Comparison of ENCODE assay signal across 13 mouse cellular contexts in the genomic region with DNA sequence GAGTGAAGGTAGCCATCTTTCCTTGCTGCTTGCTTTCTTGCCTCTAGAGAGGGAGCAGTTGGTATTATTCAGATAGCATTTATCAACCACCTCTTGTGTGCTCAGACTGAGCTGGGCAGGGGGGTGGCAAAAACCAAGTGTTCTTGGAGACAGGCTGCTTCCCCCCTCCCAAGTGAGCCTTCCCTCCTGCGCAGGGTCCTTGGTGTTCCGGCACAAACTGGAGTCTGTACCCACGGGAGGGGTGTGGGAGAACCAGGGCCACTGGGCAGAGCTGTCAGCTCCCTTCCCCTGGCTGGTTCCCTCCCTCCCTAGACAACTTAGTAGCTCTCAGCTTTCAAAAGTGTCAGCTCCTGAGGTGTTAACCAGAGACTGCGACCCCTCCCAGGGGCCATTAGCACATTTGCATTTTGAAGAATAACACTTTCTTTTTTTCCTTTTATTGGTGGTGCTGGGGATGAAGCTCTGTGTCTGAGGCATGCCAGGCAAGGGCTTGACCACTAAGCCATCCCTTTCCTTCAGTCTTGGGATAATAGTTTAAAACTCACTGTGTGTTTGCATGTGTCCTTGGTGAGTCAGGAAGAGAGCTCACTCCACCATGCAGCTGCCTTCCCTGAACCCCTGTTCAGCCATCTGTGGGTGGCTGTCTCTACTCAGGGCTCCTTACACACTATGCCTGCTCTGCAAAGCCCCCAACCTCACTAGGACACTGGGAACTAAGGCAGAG.
A peak's percentile ranks its signal among the peaks of the same experiment; 100 is the strongest.
DNase-seq lines count a peak whose midpoint lies in the region; ATAC-seq and TF ChIP-seq lines count a peak whose summit lies in the region.
"Had no signal": no experiment of that assay in that cellular context is flagged by ENCODE, and none has a peak within 500 bp of the region (broad histone marks: within the 10 kb centered on the region; RNA-seq: fewer than 3 reads in every experiment).

No protein-coding gene starts in this region.

- no peaks in the 10 kb centered on the region for H3K9me3 ChIP-seq in embryonic facial prominence, embryonic 12.5 days
- no peaks in the 10 kb centered on the region for H3K9me3 ChIP-seq in embryonic facial prominence, embryonic 10.5 days
- no peaks in the 10 kb centered on the region for H3K9me3 ChIP-seq in intestine, embryonic 14.5 days (ENCODE audit: control insufficient read depth, low read length)
- H3K9me3 ChIP-seq in intestine, embryonic 15.5 days: no peaks in the 10 kb centered on the region
- H3K9me3 ChIP-seq in stomach, embryonic 14.5 days (ENCODE audit: control insufficient read depth, low read depth, low read length): no peaks in the 10 kb centered on the region
- no peaks in the 10 kb centered on the region for H3K9me3 ChIP-seq in stomach, postnatal 0 days (ENCODE audit: control insufficient read depth, low read length)
- H3K9me3 ChIP-seq: embryonic facial prominence, embryonic 15.5 days had no signal

- no peak overlapping the region for H3K4me3 ChIP-seq in embryonic facial prominence, embryonic 12.5 days
- no peak overlapping the region for H3K4me3 ChIP-seq in embryonic facial prominence, embryonic 10.5 days
- H3K4me3 ChIP-seq in intestine, embryonic 14.5 days (ENCODE audit: low read depth, low read length): no peak overlapping the region
- H3K4me3 ChIP-seq in intestine, embryonic 15.5 days (replicated peaks): no peak overlapping the region
- H3K4me3 ChIP-seq in stomach, embryonic 14.5 days (ENCODE audit: low read depth, low read length): no peak overlapping the region
- no peak overlapping the region for H3K4me3 ChIP-seq in stomach, postnatal 0 days (ENCODE audit: low read depth, low read length)
- H3K4me3 ChIP-seq: embryonic facial prominence, embryonic 15.5 days; left cerebral cortex, adult 2 months had no signal

- WGBS in embryonic facial prominence, embryonic 12.5 days: 35% methylated on average over 4 of the region's 4 CpGs
- WGBS in embryonic facial prominence, embryonic 10.5 days: 47% methylated on average over 4 of the region's 4 CpGs
- 47% methylated on average over 4 of the region's 4 CpGs for WGBS in intestine, embryonic 14.5 days
- WGBS in intestine, embryonic 15.5 days: 35% methylated on average over 4 of the region's 4 CpGs
- WGBS in stomach, embryonic 14.5 days: 39% methylated on average over 4 of the region's 4 CpGs
- 61% methylated on average over 4 of the region's 4 CpGs for WGBS in stomach, postnatal 0 days

- no peak for ATAC-seq in embryonic facial prominence, embryonic 12.5 days (ENCODE audit: insufficient number of reproducible peaks, insufficient read depth, low FRiP score, low TSS enrichment)
- ATAC-seq in intestine, embryonic 14.5 days (replicated peaks; ENCODE audit: low FRiP score, low TSS enrichment, low read depth): no peak
- ATAC-seq in intestine, embryonic 15.5 days: no peak
- ATAC-seq in stomach, embryonic 14.5 days (ENCODE audit: insufficient number of reproducible peaks, insufficient read depth, low FRiP score, low read depth): no peak
- no peak for ATAC-seq in stomach, postnatal 0 days (ENCODE audit: low FRiP score, low TSS enrichment)

- no peak for TF ChIP-seq EP300 in stomach, postnatal 0 days (optimal IDR thresholded peaks at IDR 0.05)

- peak overlapping the region; percentile 63 for H3K27ac ChIP-seq in embryonic facial prominence, embryonic 12.5 days
- H3K27ac ChIP-seq in embryonic facial prominence, embryonic 10.5 days (replicated peaks): no peak overlapping the region; the same call in 1 of the 2 replicates
- H3K27ac ChIP-seq in intestine, embryonic 14.5 days (ENCODE audit: low read depth): peak overlapping the region; percentile 22; the same call in 1 of the 2 replicates
- H3K27ac ChIP-seq in intestine, embryonic 15.5 days: no peak overlapping the region
- peak overlapping the region; percentile 41; the same call in 1 of the 2 replicates for H3K27ac ChIP-seq in stomach, embryonic 14.5 days (ENCODE audit: low read length)
- no peak overlapping the region for H3K27ac ChIP-seq in stomach, postnatal 0 days (replicated peaks)
- H3K27ac ChIP-seq: embryonic facial prominence, embryonic 15.5 days had no signal

- H3K4me1 ChIP-seq in embryonic facial prominence, embryonic 12.5 days: peaks cover 46% of the 10 kb centered on the region
- H3K4me1 ChIP-seq in embryonic facial prominence, embryonic 10.5 days: peaks cover 61% of the 10 kb centered on the region
- H3K4me1 ChIP-seq in intestine, embryonic 14.5 days (replicated peaks; ENCODE audit: control insufficient read depth, insufficient read depth, low read length): peaks cover 15% of the 10 kb centered on the region
- peaks cover 14% of the 10 kb centered on the region for H3K4me1 ChIP-seq in intestine, embryonic 15.5 days (replicated peaks)
- H3K4me1 ChIP-seq in stomach, embryonic 14.5 days (ENCODE audit: control insufficient read depth, insufficient read depth, low read length): peaks cover 28% of the 10 kb centered on the region
- H3K4me1 ChIP-seq in stomach, postnatal 0 days (replicated peaks; ENCODE audit: control insufficient read depth, insufficient read depth): no peaks in the 10 kb centered on the region

- TF ChIP-seq CTCF in stomach, postnatal 0 days (IDR thresholded peaks at IDR 0.05; ENCODE audit: low read depth): no peak

- H3K27me3 ChIP-seq in embryonic facial prominence, embryonic 12.5 days: no peaks in the 10 kb centered on the region
- H3K27me3 ChIP-seq in embryonic facial prominence, embryonic 10.5 days (replicated peaks; ENCODE audit: low read depth, poor library complexity, severe bottlenecking): peaks cover 7% of the 10 kb centered on the region; the same call in 1 of the 2 replicates
- H3K27me3 ChIP-seq in intestine, embryonic 14.5 days (replicated peaks; ENCODE audit: control insufficient read depth, insufficient read depth, low read length): no peaks in the 10 kb centered on the region
- H3K27me3 ChIP-seq in intestine, embryonic 15.5 days (replicated peaks): no peaks in the 10 kb centered on the region
- H3K27me3 ChIP-seq in stomach, embryonic 14.5 days (ENCODE audit: control insufficient read depth, insufficient read depth, low read length): no peaks in the 10 kb centered on the region
- H3K27me3 ChIP-seq in stomach, postnatal 0 days (ENCODE audit: control insufficient read depth, insufficient read depth, low read length): no peaks in the 10 kb centered on the region
- H3K27me3 ChIP-seq: embryonic facial prominence, embryonic 15.5 days had no signal

- no peak for DNase-seq in embryonic facial prominence, embryonic 10.5 days (ENCODE audit: low spot score)
- DNase-seq in intestine, embryonic 14.5 days (ENCODE audit: low spot score): no peak
- no peak for DNase-seq in stomach, postnatal 0 days (ENCODE audit: low spot score)
- no peak for DNase-seq in left cerebral cortex, adult 8-10 months (ENCODE audit: low spot score in 2 of 2)
- no peak for DNase-seq in left cerebral cortex, adult 11 months (ENCODE audit: low spot score)
- DNase-seq: adrenal gland, adult 8-10 months; cerebellum, postnatal 14 days; heart, postnatal 4 days had no signal

- no peak overlapping the region for H3K4me2 ChIP-seq in embryonic facial prominence, embryonic 12.5 days (replicated peaks)
- no peak overlapping the region for H3K4me2 ChIP-seq in intestine, embryonic 14.5 days (ENCODE audit: low read length)
- H3K4me2 ChIP-seq in intestine, embryonic 15.5 days (replicated peaks): no peak overlapping the region
- H3K4me2 ChIP-seq in stomach, embryonic 14.5 days (replicated peaks; ENCODE audit: low read depth, low read length): no peak overlapping the region
- H3K4me2 ChIP-seq in stomach, postnatal 0 days (replicated peaks; ENCODE audit: low read depth): no peak overlapping the region
- H3K4me2 ChIP-seq: embryonic facial prominence, embryonic 15.5 days had no signal

- H3K36me3 ChIP-seq in embryonic facial prominence, embryonic 12.5 days: no peaks in the 10 kb centered on the region
- H3K36me3 ChIP-seq in embryonic facial prominence, embryonic 10.5 days (replicated peaks): no peaks in the 10 kb centered on the region
- H3K36me3 ChIP-seq in intestine, embryonic 14.5 days (ENCODE audit: control insufficient read depth, insufficient read depth, low read length): no peaks in the 10 kb centered on the region
- H3K36me3 ChIP-seq in intestine, embryonic 15.5 days: no peaks in the 10 kb centered on the region
- H3K36me3 ChIP-seq in stomach, embryonic 14.5 days (ENCODE audit: control insufficient read depth, insufficient read depth, low read length): no peaks in the 10 kb centered on the region
- H3K36me3 ChIP-seq in stomach, postnatal 0 days (ENCODE audit: control insufficient read depth, insufficient read depth, low read length): no peaks in the 10 kb centered on the region
- H3K36me3 ChIP-seq: embryonic facial prominence, embryonic 15.5 days had no signal

- no peak overlapping the region for H3K9ac ChIP-seq in embryonic facial prominence, embryonic 12.5 days
- no peak overlapping the region for H3K9ac ChIP-seq in intestine, embryonic 14.5 days (ENCODE audit: low read length)
- H3K9ac ChIP-seq in intestine, embryonic 15.5 days: no peak overlapping the region
- H3K9ac ChIP-seq in stomach, embryonic 14.5 days (replicated peaks; ENCODE audit: low read depth, low read length): no peak overlapping the region
- no peak overlapping the region for H3K9ac ChIP-seq in stomach, postnatal 0 days (ENCODE audit: low read length)
- H3K9ac ChIP-seq: embryonic facial prominence, embryonic 15.5 days had no signal

Comparison
In these comparisons a context has a peak if more than half of its experiments do, and no peak if none do; other contexts are left out.
1. H3K27ac ChIP-seq: peak in embryonic facial prominence, embryonic 12.5 days (single experiment), intestine, embryonic 14.5 days (single experiment) and stomach, embryonic 14.5 days (single experiment); none in embryonic facial prominence, embryonic 10.5 days (single experiment), intestine, embryonic 15.5 days (single experiment) and stomach, postnatal 0 days (single experiment).